7 mouse cellular contexts compared by ENCODE assay signal in genomic region chr13:103919956-103920260, GRCm38 (mm10). TPM values are rescaled to one million over a fixed set of nuclear protein-coding genes. Genes with fewer than 3 reads are reported as not detected.
DNase-seq lines count a peak whose midpoint lies in the region; ATAC-seq and TF ChIP-seq lines count a peak whose summit lies in the region.

No protein-coding gene starts in this region.

- TF ChIP-seq POLR2A in lung, adult 2 months (IDR thresholded peaks at IDR 0.05; ENCODE audit: borderline replicate concordance, extremely low read depth, low read depth, low read length) = no peak
- no peak for TF ChIP-seq POLR2A in cortical plate, adult 2 months (IDR thresholded peaks at IDR 0.05; ENCODE audit: extremely low read depth, insufficient read depth, low read length)

- H3K9ac ChIP-seq in hindbrain, embryonic 12.5 days = peak overlapping the region; percentile 98
- peak overlapping the region; percentile 92 for H3K9ac ChIP-seq in midbrain, embryonic 15.5 days

- no peak for DNase-seq in lung, adult 2 months
- DNase-seq in lung, adult 18-20 months = no peak
- no peak for DNase-seq in urinary bladder, postnatal 4 days (ENCODE audit: low spot score in 2 of 2)
- DNase-seq in layer of hippocampus, postnatal 36 days = no peak

- no peaks in the 10 kb centered on the region for H3K9me3 ChIP-seq in hindbrain, embryonic 12.5 days (replicated peaks)
- H3K9me3 ChIP-seq in midbrain, embryonic 15.5 days = no peaks in the 10 kb centered on the region

- H3K4me3 ChIP-seq in lung, adult 2 months (replicated peaks; ENCODE audit: extremely low read depth, low read depth, low read length) = peak overlapping the region; percentile 74
- H3K4me3 ChIP-seq in cortical plate, adult 2 months (ENCODE audit: insufficient read depth, low read length) = peak overlapping the region; percentile 89
- peak overlapping the region; percentile 94 for H3K4me3 ChIP-seq in hindbrain, embryonic 12.5 days
- peak overlapping the region; percentile 95 for H3K4me3 ChIP-seq in midbrain, embryonic 15.5 days

- under 1% methylated on average over 20 of the region's 20 CpGs for WGBS in lung, adult 2 months
- WGBS in hindbrain, embryonic 12.5 days = under 1% methylated on average over 20 of the region's 20 CpGs
- under 1% methylated on average over 20 of the region's 20 CpGs for WGBS in midbrain, embryonic 15.5 days

- H3K36me3 ChIP-seq in hindbrain, embryonic 12.5 days = no peaks in the 10 kb centered on the region
- no peaks in the 10 kb centered on the region for H3K36me3 ChIP-seq in midbrain, embryonic 15.5 days (replicated peaks)

- TF ChIP-seq CTCF in lung, adult 2 months (IDR thresholded peaks at IDR 0.05; ENCODE audit: insufficient read depth, low read length) = no peak
- TF ChIP-seq CTCF in cortical plate, adult 2 months (IDR thresholded peaks at IDR 0.05; ENCODE audit: extremely low read depth, insufficient read depth, low read length) = no peak

- 0 out of 2 replicates have a peak, but pooled peaks cover 3% of the 10 kb centered on the region for H3K27me3 ChIP-seq in hindbrain, embryonic 12.5 days
- H3K27me3 ChIP-seq in midbrain, embryonic 15.5 days (replicated peaks) = no peaks in the 10 kb centered on the region; the same call in 1 of the 2 replicates

- peaks cover 15% of the 10 kb centered on the region for H3K4me1 ChIP-seq in lung, adult 2 months (ENCODE audit: control insufficient read depth, insufficient read depth, low read length)
- H3K4me1 ChIP-seq in cortical plate, adult 2 months (ENCODE audit: control insufficient read depth, insufficient read depth, low read length) = no peaks in the 10 kb centered on the region
- peaks cover 18% of the 10 kb centered on the region for H3K4me1 ChIP-seq in hindbrain, embryonic 12.5 days
- peaks cover 33% of the 10 kb centered on the region for H3K4me1 ChIP-seq in midbrain, embryonic 15.5 days

- H3K4me2 ChIP-seq in hindbrain, embryonic 12.5 days (replicated peaks) = peak overlapping the region; percentile 68
- H3K4me2 ChIP-seq in midbrain, embryonic 15.5 days = peak overlapping the region; percentile 83

- peak overlapping the region; percentile 99 for H3K27ac ChIP-seq in cortical plate, adult 2 months (ENCODE audit: insufficient read depth, low read length)
- peak overlapping the region; percentile 100 for H3K27ac ChIP-seq in hindbrain, embryonic 12.5 days
- peak overlapping the region; percentile 100 for H3K27ac ChIP-seq in midbrain, embryonic 15.5 days

- no peak for ATAC-seq in hindbrain, embryonic 12.5 days (ENCODE audit: low FRiP score)
- no peak for ATAC-seq in midbrain, embryonic 15.5 days (replicated peaks)

RNA-seq across cellular contexts. Expression of gene Erbin, which starts 0.4 kb away (rescaled TPM):
- 10.2 and 17.4 TPM in 2 replicates for polyA plus RNA-seq in lung, adult 2 months (2012; rRNA removed)
- 22.6 and 25.5 TPM in 2 replicates for polyA plus RNA-seq in cortical plate, adult 2 months (2012; rRNA removed)
- 23.6 and 23.7 TPM in 2 replicates for polyA plus RNA-seq in hindbrain, embryonic 12.5 days (2016; fragmentation: Nextera tagmentation; extraction: Ambion mirVana)
- polyA plus RNA-seq in midbrain, embryonic 15.5 days (2015; fragmentation: Nextera tagmentation; extraction: Ambion mirVana) = 7.9 and 8.3 TPM in 2 replicates
- 10 to 100 TPM; 43.0 to 44.8 TPM for total RNA-seq in layer of hippocampus, postnatal 36 days (2021)
